In the genomic region with DNA sequence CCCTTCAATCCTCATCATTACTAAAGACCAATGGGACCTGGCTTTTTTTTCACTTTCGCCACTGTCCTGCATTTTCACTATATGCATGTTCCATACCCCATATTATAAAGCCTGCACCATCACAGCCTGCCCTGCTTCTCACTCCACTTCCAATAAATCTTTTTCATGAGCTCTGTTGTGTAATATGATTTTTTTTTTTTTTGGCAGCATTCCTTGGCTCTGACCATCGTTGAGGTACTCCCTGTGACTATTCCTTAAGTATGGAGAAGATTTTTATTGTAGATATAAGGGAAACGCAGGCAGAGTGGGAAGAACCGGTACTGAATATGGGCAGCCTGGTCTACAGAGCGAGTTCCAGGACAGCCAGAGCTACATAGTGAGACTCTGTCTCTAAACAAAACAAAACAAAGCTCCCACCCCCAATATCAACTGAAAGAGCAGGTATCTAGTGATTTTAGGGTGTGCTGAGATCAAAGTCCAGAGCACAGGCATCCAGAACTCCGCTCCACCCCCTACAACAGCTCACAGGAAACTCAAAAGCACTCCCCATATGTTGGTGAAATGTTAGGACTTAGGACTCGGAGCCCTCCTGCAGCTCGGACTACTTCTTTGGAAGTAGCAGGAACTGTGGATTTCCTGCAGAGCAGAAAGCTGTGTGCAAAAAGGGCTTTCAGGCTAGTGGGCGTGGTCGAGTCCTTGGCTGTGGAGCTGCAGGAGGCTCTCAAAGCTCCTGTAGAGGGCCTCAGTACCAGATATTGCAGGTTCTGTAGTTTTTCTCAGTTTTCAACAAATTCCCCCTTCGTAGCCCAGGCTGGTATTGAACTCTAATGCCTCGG, we compare ENCODE assay signal across 7 mouse cellular contexts. TPM values are rescaled to one million over a fixed set of nuclear protein-coding genes. Genes with fewer than 3 reads are reported as not detected.
A peak's percentile ranks its signal among the peaks of the same experiment; 100 is the strongest.
DNase-seq lines count a peak whose midpoint lies in the region; ATAC-seq and TF ChIP-seq lines count a peak whose summit lies in the region.

No protein-coding gene starts in this region.

- DNase-seq in adrenal gland, adult 18-20 months (ENCODE audit: low spot score in 2 of 2) = peak; percentile 46 to 52
- peak; percentile 13 to 30 for DNase-seq in gastrocnemius, adult 8-10 months (ENCODE audit: low spot score in 2 of 2)
- DNase-seq in hindbrain, postnatal 0 days (ENCODE audit: low spot score) = peak; percentile 71
- DNase-seq in left cerebral cortex, postnatal 10 days (ENCODE audit: extremely low spot score in 1 of 2, low spot score in 2 of 2) = peak; percentile 25 to 88
- peak; percentile 37 for DNase-seq in right cerebral cortex, postnatal 4 days

- no peak overlapping the region for H3K4me3 ChIP-seq in cortical plate, adult 2 months (ENCODE audit: insufficient read depth, low read length)
- H3K4me3 ChIP-seq in hindbrain, postnatal 0 days (ENCODE audit: low read length) = peak overlapping the region; percentile 87; the same call in 1 of the 2 replicates
- peak overlapping the region; percentile 94 for H3K4me3 ChIP-seq in megakaryocyte, embryonic 14.5 days (replicated peaks)

- peak overlapping the region; percentile 64 for H3K4me2 ChIP-seq in hindbrain, postnatal 0 days (ENCODE audit: low read depth, low read length)

- WGBS in hindbrain, postnatal 0 days = 35% methylated on average over 12 of the region's 12 CpGs

- no peak for TF ChIP-seq POLR2A in cortical plate, adult 2 months (IDR thresholded peaks at IDR 0.05; ENCODE audit: extremely low read depth, insufficient read depth, low read length)

- no peaks in the 10 kb centered on the region for H3K27me3 ChIP-seq in hindbrain, postnatal 0 days (ENCODE audit: insufficient read depth, low read length)
- peaks cover 6% of the 10 kb centered on the region for H3K27me3 ChIP-seq in megakaryocyte, embryonic 14.5 days (replicated peaks)

- H3K36me3 ChIP-seq in hindbrain, postnatal 0 days (ENCODE audit: insufficient read depth, low read length) = no peaks in the 10 kb centered on the region
- peaks cover 15% of the 10 kb centered on the region for H3K36me3 ChIP-seq in megakaryocyte, embryonic 14.5 days (replicated peaks; ENCODE audit: low read length)

- intact Hi-C loops in left cerebral cortex, postnatal 10 days (cut with DNase I) = no loop called here

- peak overlapping the region; percentile 49; the same call in 1 of the 2 replicates for H3K27ac ChIP-seq in cortical plate, adult 2 months (ENCODE audit: insufficient read depth, low read length)
- peak overlapping the region; percentile 76 for H3K27ac ChIP-seq in hindbrain, postnatal 0 days

- no peaks in the 10 kb centered on the region for H3K9me3 ChIP-seq in hindbrain, postnatal 0 days (ENCODE audit: low read length)
- no peaks in the 10 kb centered on the region for H3K9me3 ChIP-seq in megakaryocyte, embryonic 14.5 days

- no peak; the same call in 1 of the 2 replicates for TF ChIP-seq CTCF in cortical plate, adult 2 months (IDR thresholded peaks at IDR 0.05; ENCODE audit: extremely low read depth, insufficient read depth, low read length)
- peak; percentile 48; the same call in 1 of the 2 replicates for TF ChIP-seq CTCF in hindbrain, postnatal 0 days (IDR thresholded peaks at IDR 0.05; ENCODE audit: low read depth)

- H3K4me1 ChIP-seq in cortical plate, adult 2 months (ENCODE audit: control insufficient read depth, insufficient read depth, low read length) = peaks cover 4% of the 10 kb centered on the region; the same call in 1 of the 2 replicates
- H3K4me1 ChIP-seq in hindbrain, postnatal 0 days (ENCODE audit: insufficient read depth, low read length) = peaks cover 12% of the 10 kb centered on the region
- H3K4me1 ChIP-seq in megakaryocyte, embryonic 14.5 days = peaks cover 46% of the 10 kb centered on the region

- H3K9ac ChIP-seq in hindbrain, postnatal 0 days (replicated peaks; ENCODE audit: low read length) = peak overlapping the region; percentile 91

- ATAC-seq in hindbrain, postnatal 0 days = no peak

RNA-seq across cellular contexts. Expression of a gene that starts 1.1 kb away (rescaled TPM):
- 10 to 100 TPM; 45.1 to 49.8 TPM for total RNA-seq in adrenal gland, adult 18-20 months (2021)
- polyA plus RNA-seq in cortical plate, adult 2 months (2012; rRNA removed) = 18.6 and 19.2 TPM in 2 replicates
- 10 to 100 TPM; 17.3 to 19.3 (median 18.6) TPM for total RNA-seq in gastrocnemius, adult 8-10 months (2022)
- 21.6 and 27.9 TPM in 2 replicates for total RNA-seq in hindbrain, postnatal 0 days (2014; rRNA removed)
- polyA plus RNA-seq in hindbrain, postnatal 0 days (2015; fragmentation: Nextera tagmentation; extraction: Ambion mirVana) = 46.7 and 50.6 TPM in 2 replicates
- total RNA-seq in left cerebral cortex, postnatal 10 days (2021) = 10 to 100 TPM; 30.1 to 30.3 TPM
- polyA plus RNA-seq in megakaryocyte, embryonic 14.5 days (2012; ENCODE audit: insufficient read depth, low replicate concordance) = 2.1 and 17.7 TPM in 2 replicates

RNA-seq across cellular contexts. Expression of a gene that starts 23.8 kb away (rescaled TPM):
- total RNA-seq in adrenal gland, adult 18-20 months (2021) = not detected
- not detected in 2 replicates for polyA plus RNA-seq in cortical plate, adult 2 months (2012; rRNA removed)
- not detected for total RNA-seq in gastrocnemius, adult 8-10 months (2022)
- not detected in 2 replicates for total RNA-seq in hindbrain, postnatal 0 days (2014; rRNA removed)
- polyA plus RNA-seq in hindbrain, postnatal 0 days (2015; fragmentation: Nextera tagmentation; extraction: Ambion mirVana) = not detected in 2 replicates
- total RNA-seq in left cerebral cortex, postnatal 10 days (2021) = not detected
- not detected in 2 replicates for polyA plus RNA-seq in megakaryocyte, embryonic 14.5 days (2012; ENCODE audit: insufficient read depth, low replicate concordance)

RNA-seq across cellular contexts. Expression of a gene that starts 31.2 kb away (rescaled TPM):
- not detected for total RNA-seq in adrenal gland, adult 18-20 months (2021)
- polyA plus RNA-seq in cortical plate, adult 2 months (2012; rRNA removed) = not detected in 2 replicates
- total RNA-seq in gastrocnemius, adult 8-10 months (2022) = not detected
- 0.47 TPM in 1 of 2 replicates, not detected in the other for total RNA-seq in hindbrain, postnatal 0 days (2014; rRNA removed)
- polyA plus RNA-seq in hindbrain, postnatal 0 days (2015; fragmentation: Nextera tagmentation; extraction: Ambion mirVana) = 0.40 and 0.66 TPM in 2 replicates
- not detected for total RNA-seq in left cerebral cortex, postnatal 10 days (2021)
- not detected in 2 replicates for polyA plus RNA-seq in megakaryocyte, embryonic 14.5 days (2012; ENCODE audit: insufficient read depth, low replicate concordance)

RNA-seq across cellular contexts. Expression of a gene that starts 33.6 kb away (rescaled TPM):
- total RNA-seq in adrenal gland, adult 18-20 months (2021) = under 1 TPM in 1 of 2 experiments, not detected in 1; 0.22 TPM
- not detected in 2 replicates for polyA plus RNA-seq in cortical plate, adult 2 months (2012; rRNA removed)
- total RNA-seq in gastrocnemius, adult 8-10 months (2022) = not detected
- 0.11 TPM in 1 of 2 replicates, not detected in the other for total RNA-seq in hindbrain, postnatal 0 days (2014; rRNA removed)
- 0.19 and 0.23 TPM in 2 replicates for polyA plus RNA-seq in hindbrain, postnatal 0 days (2015; fragmentation: Nextera tagmentation; extraction: Ambion mirVana)
- total RNA-seq in left cerebral cortex, postnatal 10 days (2021) = under 1 TPM in 1 of 2 experiments, not detected in 1; 0.19 TPM
- polyA plus RNA-seq in megakaryocyte, embryonic 14.5 days (2012; ENCODE audit: insufficient read depth, low replicate concordance) = 0.27 TPM in 1 of 2 replicates, not detected in the other

RNA-seq across cellular contexts. Expression of a gene that starts 54.1 kb away (rescaled TPM):
- total RNA-seq in adrenal gland, adult 18-20 months (2021) = under 1 TPM; 0.26 to 0.53 TPM
- 0.19 and 0.29 TPM in 2 replicates for polyA plus RNA-seq in cortical plate, adult 2 months (2012; rRNA removed)
- total RNA-seq in gastrocnemius, adult 8-10 months (2022) = not detected
- not detected in 2 replicates for total RNA-seq in hindbrain, postnatal 0 days (2014; rRNA removed)
- 0.13 TPM in 1 of 2 replicates, not detected in the other for polyA plus RNA-seq in hindbrain, postnatal 0 days (2015; fragmentation: Nextera tagmentation; extraction: Ambion mirVana)
- total RNA-seq in left cerebral cortex, postnatal 10 days (2021) = not detected
- not detected in 2 replicates for polyA plus RNA-seq in megakaryocyte, embryonic 14.5 days (2012; ENCODE audit: insufficient read depth, low replicate concordance)
